Mouse (Mus musculus): ENCODE measurements around the gene Eps15l1. TPM values are rescaled to one million over a fixed set of nuclear protein-coding genes. Genes with fewer than 3 reads are reported as not detected.

Gene Eps15l1
- polyA plus RNA-seq, 1 experiment from 2014 or later: 73.4 TPM

Other genes starting within 250 kb of the Eps15l1 start
- gene Hsh2d, start 231.8 kb downstream of the Eps15l1 start, polyA plus RNA-seq (2014; fragmentation: Nextera tagmentation; extraction: Ambion mirVana): not detected in 2 replicates
- not detected in 2 replicates for gene Cib3, start 208.6 kb downstream of the Eps15l1 start, polyA plus RNA-seq (2014; fragmentation: Nextera tagmentation; extraction: Ambion mirVana)
- gene Gm11034, start 207.8 kb downstream of the Eps15l1 start, polyA plus RNA-seq (2014; fragmentation: Nextera tagmentation; extraction: Ambion mirVana): not detected in 2 replicates
- gene Fam32a, start 201.7 kb downstream of the Eps15l1 start, polyA plus RNA-seq (2014; fragmentation: Nextera tagmentation; extraction: Ambion mirVana): 75.9 and 78.9 TPM in 2 replicates
- gene Ap1m1, start 181.4 kb downstream of the Eps15l1 start, polyA plus RNA-seq (2014; fragmentation: Nextera tagmentation; extraction: Ambion mirVana): 174 and 175 TPM in 2 replicates
- gene Gm10282, start 116.2 kb downstream of the Eps15l1 start, polyA plus RNA-seq (2014; fragmentation: Nextera tagmentation; extraction: Ambion mirVana): 32.2 and 35.1 TPM in 2 replicates
- 4.4 and 4.8 TPM in 2 replicates for gene Klf2, start 102.4 kb downstream of the Eps15l1 start, polyA plus RNA-seq (2014; fragmentation: Nextera tagmentation; extraction: Ambion mirVana)
- 0.74 and 1.3 TPM in 2 replicates for gene Calr3, start 22.4 kb upstream of the Eps15l1 start, polyA plus RNA-seq (2014; fragmentation: Nextera tagmentation; extraction: Ambion mirVana)
- 11.4 and 13.4 TPM in 2 replicates for gene 1700030K09Rik, start 22.4 kb upstream of the Eps15l1 start, polyA plus RNA-seq (2014; fragmentation: Nextera tagmentation; extraction: Ambion mirVana)
- gene Cherp, start 53.8 kb upstream of the Eps15l1 start, polyA plus RNA-seq (2014; fragmentation: Nextera tagmentation; extraction: Ambion mirVana): 49.8 and 53.0 TPM in 2 replicates
- 10.7 and 13.0 TPM in 2 replicates for gene Slc35e1, start 71.2 kb upstream of the Eps15l1 start, polyA plus RNA-seq (2014; fragmentation: Nextera tagmentation; extraction: Ambion mirVana)
- 11.2 and 13.0 TPM in 2 replicates for gene Med26, start 126.8 kb upstream of the Eps15l1 start, polyA plus RNA-seq (2014; fragmentation: Nextera tagmentation; extraction: Ambion mirVana)
- 126 and 136 TPM in 2 replicates for gene Smim7, start 149.6 kb upstream of the Eps15l1 start, polyA plus RNA-seq (2014; fragmentation: Nextera tagmentation; extraction: Ambion mirVana)
- 9.6 and 10.2 TPM in 2 replicates for gene Tmem38a, start 150.6 kb upstream of the Eps15l1 start, polyA plus RNA-seq (2014; fragmentation: Nextera tagmentation; extraction: Ambion mirVana)
- gene Nwd1, start 225.3 kb upstream of the Eps15l1 start, polyA plus RNA-seq (2014; fragmentation: Nextera tagmentation; extraction: Ambion mirVana): 0.03 TPM in 1 of 2 replicates, not detected in the other

Measured in hindbrain, embryonic 11.5 days (tissue).